Mouse (Mus musculus) embryonic stem cell, embryonic (primary cell): ENCODE measurements around the gene Psmb9.

Experiments
- CTCF ChIA-PET, 4 experiments: fragments of 300-600 bp in 2 of 4; fragments of 350-600 bp in 2 of 4; sonication (Branson Sonifier 250); formaldehyde crosslinking; loops; one replicate each; lab custom pipeline; 2022; ENCODE audit warnings: inconsistent platforms in 2 of 4; lab: Charles Lee
- POLR2A ChIA-PET, 4 experiments: fragments of 300-600 bp in 2 of 4; fragments of 350-600 bp in 2 of 4; sonication (Branson Sonifier 250); formaldehyde crosslinking; loops; one replicate each; lab custom pipeline; 2022; ENCODE audit warnings: antibody characterized with exemption in 4 of 4, inconsistent platforms in 1 of 4; lab: Charles Lee

Gene Psmb9

GRCm38 (mm10) chr17:34197904-34198520 is 10.4 kb upstream of the Psmb9 start:
- POLR2A ChIA-PET: interaction anchor here in 1 of 4 experiments (0.7 to 2.2 kb wide), 2 partner anchors 18 to 78 kb away, joined by 3 to 8 read pairs; partner anchors contain the start of gene H2-DMa
- CTCF ChIA-PET: interaction anchor here in 2 of 4 experiments (0.7 to 1.2 kb wide), 2 partner anchors 59 to 242 kb away, joined by 3 to 9 read pairs; no protein-coding TSS in a partner anchor

DNA sequence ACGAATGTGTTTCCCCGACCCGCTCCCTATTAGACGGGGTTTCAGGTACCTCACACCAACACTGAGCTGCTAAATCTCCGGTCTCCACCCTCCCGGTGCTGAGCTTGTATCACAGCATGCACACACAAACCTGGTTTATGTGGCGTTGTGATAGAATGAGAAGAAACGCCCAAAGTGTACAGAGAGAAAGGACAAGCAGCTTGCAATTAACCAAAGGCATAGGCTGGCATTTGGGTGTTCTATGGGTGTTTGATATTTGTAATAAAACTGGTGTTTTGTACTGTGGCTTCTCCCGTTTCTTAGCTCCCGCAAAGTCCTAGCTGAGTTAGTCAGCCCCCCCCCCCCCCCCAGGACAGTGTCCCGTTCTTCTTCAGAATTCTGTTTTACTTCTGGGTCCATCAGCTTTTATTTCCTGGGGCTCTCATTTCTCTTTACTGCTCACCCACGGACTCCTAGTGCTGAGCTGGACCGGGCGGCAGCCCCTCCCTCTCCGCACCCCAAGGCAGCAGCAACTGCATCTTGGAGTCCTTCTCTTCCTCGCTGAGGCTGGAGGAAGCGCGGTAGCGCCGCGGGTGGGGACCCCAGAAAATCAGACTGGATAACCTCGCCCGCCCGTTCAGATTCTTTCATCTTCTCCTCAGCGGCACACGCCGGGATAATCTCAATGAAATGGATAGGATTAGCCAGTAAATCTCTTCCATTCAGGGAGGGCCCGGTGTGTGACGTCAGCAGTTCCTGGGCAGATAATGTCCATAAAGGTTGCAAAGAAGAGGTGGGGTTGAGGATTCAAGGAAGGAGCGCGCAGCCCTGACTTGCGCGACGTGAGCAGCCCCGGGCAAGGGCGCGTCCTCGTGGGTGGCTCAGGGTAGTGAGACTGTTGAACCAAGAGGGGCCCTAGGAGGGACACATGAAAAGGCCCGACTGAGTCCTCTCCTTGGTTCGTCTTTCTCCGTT is 9.7 kb upstream of the Psmb9 start, which contains the start of gene Psmb8:
Gene Psmb8, plus strand, starts transcription at position 781 of the 954 bp plus-strand sequence.
- ChIA-PET CTCF (interaction anchor here in 3 of 4 experiments (0.6 to 1.2 kb wide), 7 partner anchors 58 to 1223 kb away, joined by 3 to 5 read pairs (median 3); no protein-coding TSS in a partner anchor), POLR2A (interaction anchor here in 3 of 4 experiments (0.6 to 2.2 kb wide), 8 partner anchors 10 to 246 kb away, joined by 3 to 8 read pairs (median 4); partner anchors contain the start of genes Psmb9 (in 3 of the 3), Tap1 (in 3 of the 3), B3galt4 (in 1 of the 3) and H2-DMa (in 1 of the 3))

GRCm38 (mm10) chr17:34196491-34196890 is 8.9 kb upstream of the Psmb9 start:
- ChIA-PET CTCF (interaction anchor here in 3 of 4 experiments (0.6 to 1.2 kb wide), 7 partner anchors 9 to 1224 kb away, joined by 3 to 5 read pairs (median 3); partner anchors contain the start of genes Psmb9 (in 1 of the 3) and Tap1 (in 1 of the 3)), POLR2A (interaction anchor here in 3 of 4 experiments (0.6 to 2.2 kb wide), 6 partner anchors 10 to 117 kb away, joined by 3 to 8 read pairs (median 4); partner anchors contain the start of genes Psmb9 (in 2 of the 3), Tap1 (in 2 of the 3) and H2-DMa (in 1 of the 3))

DNA sequence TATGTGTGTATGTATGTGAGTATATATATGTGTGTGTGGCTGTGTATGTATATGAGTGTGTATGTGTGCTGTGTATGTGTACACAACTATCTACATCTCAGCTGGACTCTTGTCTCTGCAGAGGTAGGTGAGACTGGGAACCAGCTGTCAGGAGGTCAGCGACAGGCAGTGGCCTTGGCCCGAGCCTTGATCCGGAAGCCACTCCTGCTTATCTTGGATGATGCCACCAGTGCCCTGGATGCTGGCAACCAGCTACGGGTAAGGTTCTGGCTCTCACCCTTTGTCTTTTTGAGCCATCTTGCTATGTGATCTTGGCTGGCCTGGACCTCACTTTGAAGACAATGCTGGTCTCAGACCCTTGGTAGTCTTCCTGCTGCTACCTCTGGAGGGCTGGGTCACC is 7.2 kb upstream of the Psmb9 start:
- CTCF ChIA-PET: interaction anchor here in 1 of 4 experiments (0.9 kb wide), 1 partner anchor 24 kb away, joined by 4 read pairs; no protein-coding TSS in a partner anchor
- POLR2A ChIA-PET: interaction anchor here in 1 of 4 experiments (0.6 to 1.2 kb wide), 3 partner anchors 11 to 109 kb away, joined by 3 to 4 read pairs (median 4); no protein-coding TSS in a partner anchor

GRCm38 (mm10) chr17:34193468-34193867 is 5.9 kb upstream of the Psmb9 start:
- POLR2A ChIA-PET: interaction anchor here in 1 of 4 experiments (2.8 kb wide), 1 partner anchor 74 kb away, joined by 8 read pairs; the partner anchor contains the start of gene H2-DMa
- CTCF ChIA-PET: interaction anchor here in 1 of 4 experiments (0.7 kb wide), 1 partner anchor 249 kb away, joined by 8 read pairs; no protein-coding TSS in a partner anchor

DNA sequence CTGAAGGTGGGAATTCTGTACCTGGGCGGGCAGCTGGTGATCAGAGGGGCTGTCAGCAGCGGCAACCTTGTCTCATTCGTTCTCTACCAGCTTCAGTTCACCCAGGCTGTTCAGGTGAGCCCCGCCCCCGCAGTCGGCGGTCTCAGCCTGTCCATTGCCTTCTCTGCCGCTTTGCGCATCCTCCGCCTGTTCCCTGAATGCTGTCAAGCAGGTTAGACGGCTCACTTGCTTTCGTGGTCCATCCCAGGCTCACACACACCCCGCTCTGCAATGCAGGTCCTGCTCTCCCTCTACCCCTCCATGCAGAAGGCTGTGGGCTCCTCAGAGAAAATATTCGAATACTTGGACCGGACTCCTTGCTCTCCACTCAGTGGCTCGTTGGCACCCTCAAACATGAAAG is 5.3 kb upstream of the Psmb9 start:
- ChIA-PET POLR2A (interaction anchor here in 1 of 4 experiments (2.8 kb wide), 1 partner anchor 73 kb away, joined by 8 read pairs; the partner anchor contains the start of gene H2-DMa), CTCF (interaction anchor here in 1 of 4 experiments (1.1 kb wide), 1 partner anchor 219 kb away, joined by 4 read pairs; no protein-coding TSS in a partner anchor)

DNA sequence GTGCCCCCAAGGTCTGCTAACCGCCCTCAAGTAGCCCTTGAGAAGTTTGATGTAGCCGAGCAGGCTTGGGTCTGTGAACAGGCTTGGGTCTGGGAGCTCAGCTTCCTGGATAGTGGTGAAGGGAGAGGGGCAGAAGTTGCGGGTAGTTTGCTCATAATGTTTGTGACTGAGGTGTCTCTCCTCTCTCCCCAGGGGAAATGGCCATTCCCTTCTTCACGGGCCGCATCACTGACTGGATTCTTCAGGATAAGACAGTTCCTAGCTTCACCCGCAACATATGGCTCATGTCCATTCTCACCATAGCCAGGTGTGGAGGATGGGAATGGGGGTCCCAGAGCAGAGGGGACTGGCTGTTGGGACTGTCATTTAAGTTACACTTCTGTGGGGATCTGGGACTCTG is 1.4 kb upstream of the Psmb9 start:
- POLR2A ChIA-PET: no interaction called here
- CTCF ChIA-PET: no interaction called here

DNA sequence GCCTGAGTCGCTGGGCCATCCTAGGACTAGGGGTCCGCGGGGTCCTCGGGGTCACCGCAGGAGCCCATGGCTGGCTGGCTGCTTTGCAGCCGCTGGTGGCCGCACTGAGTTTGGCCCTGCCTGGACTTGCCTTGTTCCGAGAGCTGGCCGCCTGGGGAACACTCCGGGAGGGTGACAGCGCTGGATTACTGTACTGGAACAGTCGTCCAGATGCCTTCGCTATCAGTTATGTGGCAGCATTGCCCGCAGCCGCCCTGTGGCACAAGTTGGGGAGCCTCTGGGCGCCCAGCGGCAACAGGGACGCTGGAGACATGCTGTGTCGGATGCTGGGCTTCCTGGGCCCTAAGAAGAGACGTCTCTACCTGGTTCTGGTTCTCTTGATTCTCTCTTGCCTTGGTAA is 446 bp upstream of the Psmb9 start:
- ChIA-PET CTCF (interaction anchor here in 3 of 4 experiments (0.8 to 2.8 kb wide), 7 partner anchors 8 to 385 kb away, joined by 3 to 14 read pairs (median 3); partner anchors contain the start of gene BC051142 (in 1 of the 3)), POLR2A (interaction anchor here in 3 of 4 experiments (0.9 to 2.3 kb wide), 11 partner anchors 9 to 232 kb away, joined by 3 to 17 read pairs (median 3); partner anchors contain the start of genes H2-DMa (in 1 of the 3), Psmb8 (in 1 of the 3), Ring1 (in 1 of the 3) and Rps18 (in 1 of the 3))

GRCm38 (mm10) chr17:34186885-34187260 is 691 bp downstream of the Psmb9 start:
- ChIA-PET POLR2A (interaction anchor here (0.5 to 2.3 kb wide), 15 partner anchors 10 to 162 kb away, joined by 3 to 17 read pairs (median 4); partner anchors contain the start of genes H2-DMa (in 1 of the 4), Psmb8 (in 1 of the 4), Ring1 (in 1 of the 4) and Rxrb (in 1 of the 4)), CTCF (interaction anchor here (0.5 to 2.8 kb wide), 18 partner anchors 9 to 386 kb away, joined by 3 to 14 read pairs (median 4); partner anchors contain the start of gene BC051142 (in 1 of the 4))

DNA sequence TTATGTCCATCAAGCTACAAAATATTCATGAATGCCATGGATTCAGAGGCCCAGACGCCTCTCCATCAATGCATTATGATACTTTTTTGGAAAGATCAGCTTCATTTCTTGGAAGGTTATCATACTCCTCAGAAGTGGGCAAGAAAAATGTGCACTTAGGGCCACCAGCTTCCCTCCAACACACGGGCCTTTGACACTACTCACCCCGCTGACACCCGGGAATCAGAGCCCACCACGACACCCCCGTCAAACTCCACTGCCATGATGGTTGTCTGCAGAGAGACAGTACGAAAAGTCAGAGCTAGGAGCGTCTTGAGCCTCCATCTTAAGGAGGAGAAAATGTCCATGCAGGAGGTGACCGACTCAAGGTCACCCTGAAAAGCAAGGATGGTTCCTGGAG is 2.0 kb downstream of the Psmb9 start:
- ChIA-PET CTCF (interaction anchor here in 2 of 4 experiments (1.1 to 2.8 kb wide), 3 partner anchors 15 to 50 kb away, joined by 3 to 14 read pairs (median 4); no protein-coding TSS in a partner anchor), POLR2A (interaction anchor here in 2 of 4 experiments (1.2 to 2.3 kb wide), 4 partner anchors 11 to 73 kb away, joined by 4 to 17 read pairs (median 6); partner anchors contain the start of gene H2-DMa (in 1 of the 2))

DNA sequence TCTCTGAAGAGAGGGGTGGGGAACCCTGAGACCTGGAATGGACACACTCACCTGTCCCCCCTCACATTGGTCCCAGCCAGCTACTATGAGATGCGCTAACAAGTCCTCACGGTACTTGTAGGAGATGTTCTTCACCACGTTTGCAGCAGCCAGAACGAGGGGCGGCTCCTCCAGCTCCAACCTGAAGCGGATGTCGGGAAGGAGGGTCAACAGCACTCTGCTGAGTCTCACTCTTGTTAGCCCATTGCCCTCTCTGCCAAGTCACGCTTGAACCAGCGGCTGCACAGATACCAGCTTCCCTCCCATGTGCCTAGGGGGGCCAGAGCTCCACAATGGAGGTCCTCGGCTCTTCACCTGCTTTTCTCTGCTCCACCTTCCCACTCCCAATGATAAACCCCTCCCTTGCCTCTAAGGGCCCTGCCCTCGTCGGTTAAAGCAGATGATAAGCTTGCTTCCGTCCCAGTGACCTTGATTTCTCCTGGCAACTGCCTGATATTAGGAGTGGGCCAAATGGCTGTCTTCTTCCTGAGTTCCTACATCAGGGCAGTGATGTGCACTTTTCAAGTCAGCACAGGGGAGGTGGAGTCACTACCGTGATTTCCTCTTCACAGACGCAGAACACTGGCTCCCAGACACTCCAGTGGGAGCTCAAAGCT is 3.9 kb downstream of the Psmb9 start:
- POLR2A ChIA-PET: interaction anchor here in 2 of 4 experiments (0.6 to 1.7 kb wide), 6 partner anchors 17 to 228 kb away, joined by 3 to 5 read pairs (median 3); partner anchors contain the start of genes H2-DMa (in 2 of the 2), Rps18 (in 1 of the 2) and Vps52 (in 1 of the 2)
- CTCF ChIA-PET: interaction anchor here in 3 of 4 experiments (0.7 to 2.6 kb wide), 10 partner anchors 11 to 630 kb away, joined by 3 to 18 read pairs (median 4); no protein-coding TSS in a partner anchor

- ChIA-PET CTCF (interaction anchor here in 3 of 4 experiments (0.5 to 1.4 kb wide), 4 partner anchors 10 to 634 kb away, joined by 3 to 5 read pairs (median 3); no protein-coding TSS in a partner anchor), POLR2A (interaction anchor here in 2 of 4 experiments (0.6 to 1.2 kb wide), 3 partner anchors 18 to 73 kb away, joined by 3 read pairs; no protein-coding TSS in a partner anchor)
Observed at GRCm38 (mm10) chr17:34179913-34180859, 7.4 kb downstream of the Psmb9 start.

DNA sequence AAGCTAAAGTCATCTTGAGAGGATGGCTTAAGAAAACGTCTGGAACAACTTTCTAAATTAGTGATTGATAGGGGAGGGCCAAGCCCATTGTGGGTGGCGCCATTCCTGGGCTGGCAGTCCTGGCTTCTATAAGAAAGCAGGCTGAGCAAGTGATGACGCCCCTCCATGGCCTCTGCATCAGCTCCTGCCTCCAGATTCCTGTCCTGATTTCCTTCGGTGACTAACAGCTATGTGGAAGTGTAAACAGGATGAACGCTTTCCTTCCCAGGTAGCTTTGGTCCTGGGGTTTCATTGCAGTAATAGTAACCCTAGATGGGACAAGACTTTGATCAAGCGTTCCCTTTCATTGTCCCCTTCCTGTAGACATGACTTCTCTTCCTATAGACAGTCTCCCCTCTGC is 8.5 kb downstream of the Psmb9 start:
- CTCF ChIA-PET: interaction anchor here in 3 of 4 experiments (0.6 to 0.8 kb wide), 3 partner anchors 8 to 55 kb away, joined by 3 read pairs; no protein-coding TSS in a partner anchor
- POLR2A ChIA-PET: no interaction called here

- POLR2A ChIA-PET: no interaction called here
- CTCF ChIA-PET: no interaction called here
Observed at GRCm38 (mm10) chr17:34177179-34177578, 10.4 kb downstream of the Psmb9 start.

DNA sequence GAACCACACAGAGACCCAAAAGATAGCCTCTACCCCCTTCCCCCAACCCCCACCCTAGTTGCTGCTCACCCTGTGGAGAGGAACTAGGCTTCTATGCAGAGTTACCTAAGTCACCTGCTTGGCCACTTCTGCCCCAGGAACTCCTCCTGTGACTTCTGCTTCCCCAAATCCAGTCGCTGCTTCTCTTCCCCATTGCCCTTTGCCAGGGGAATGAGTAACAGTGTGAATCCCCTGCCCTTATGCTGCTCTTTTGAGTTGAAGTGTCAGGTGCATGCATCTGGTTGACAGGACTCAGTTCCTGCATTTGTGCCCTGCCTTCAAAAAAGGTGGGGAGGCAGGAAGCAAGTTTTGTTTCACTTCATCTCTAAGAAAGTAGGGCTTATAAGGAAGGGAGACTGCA is 13.5 kb downstream of the Psmb9 start:
- ChIA-PET CTCF (interaction anchor here in 2 of 4 experiments (0.7 to 2.1 kb wide), 2 partner anchors 39 to 237 kb away, joined by 4 to 5 read pairs; no protein-coding TSS in a partner anchor), POLR2A (no interaction called here)
